Mouse (Mus musculus): ENCODE data around the gene Hsd17b11.
"Not testable (repeated sequence)": the region's sequence is repeated elsewhere in the genome, so short reads cannot be mapped to it uniquely, and the experiment has no call there.

The Hsd17b11 gene

DNA sequence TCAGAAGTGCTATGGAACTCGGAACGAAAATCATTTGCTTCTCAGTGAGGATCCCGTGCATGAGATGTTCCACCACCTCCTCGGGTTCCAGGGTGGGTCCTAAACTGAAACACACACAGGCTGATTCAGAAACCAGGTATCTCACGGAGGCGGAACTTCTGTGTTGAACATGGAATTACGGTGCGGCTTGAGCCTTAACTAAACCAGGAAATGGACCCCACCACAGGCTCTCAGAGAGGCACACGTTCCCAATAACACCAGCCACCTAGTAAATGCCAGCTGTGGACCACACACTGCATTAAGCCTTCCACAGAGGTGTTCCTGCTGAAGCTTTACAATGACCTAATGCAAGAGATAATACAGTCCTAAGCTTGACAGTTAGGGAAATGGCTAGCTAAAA, 28.9 kb downstream of the Hsd17b11 start:
- DNase-seq (ENCODE audit: low read depth, low spot score), result no peak

GRCm38 (mm10) chr5:103980705-103981560, 40.8 kb downstream of the Hsd17b11 start:
- no peak for DNase-seq (ENCODE audit: low read depth, low spot score)

- DNase-seq (ENCODE audit: low read depth, low spot score), result no peak
Observed at GRCm38 (mm10) chr5:103977907-103978570, 43.7 kb downstream of the Hsd17b11 start.

GRCm38 (mm10) chr5:103977297-103977696, 44.4 kb downstream of the Hsd17b11 start, which contains the start of gene Hsd17b13:
Gene Hsd17b13 (minus strand): TSS chr5:103977410.
- no peak for DNase-seq (ENCODE audit: low read depth, low spot score)

DNA sequence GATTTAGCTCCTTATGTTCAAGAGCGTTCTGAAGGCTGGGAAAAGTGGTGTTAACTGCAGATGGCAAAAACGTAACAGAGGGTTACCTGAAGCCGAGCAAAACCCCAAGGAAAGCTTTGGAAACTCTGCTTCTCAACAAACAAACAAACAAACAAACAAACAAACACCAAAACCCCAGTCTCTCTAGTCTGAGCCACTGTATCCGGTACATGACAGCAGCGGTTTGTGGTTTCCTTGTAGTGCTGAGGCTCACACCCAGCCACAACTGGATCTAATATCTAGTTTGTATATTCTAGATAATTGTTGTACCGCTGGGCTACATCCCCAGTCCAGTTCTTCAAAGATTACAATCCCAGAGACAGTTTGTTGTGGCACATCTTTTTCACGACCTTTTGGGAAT, 46.0 kb downstream of the Hsd17b11 start:
- DNase-seq (ENCODE audit: low read depth, low spot score), result no peak

DNA sequence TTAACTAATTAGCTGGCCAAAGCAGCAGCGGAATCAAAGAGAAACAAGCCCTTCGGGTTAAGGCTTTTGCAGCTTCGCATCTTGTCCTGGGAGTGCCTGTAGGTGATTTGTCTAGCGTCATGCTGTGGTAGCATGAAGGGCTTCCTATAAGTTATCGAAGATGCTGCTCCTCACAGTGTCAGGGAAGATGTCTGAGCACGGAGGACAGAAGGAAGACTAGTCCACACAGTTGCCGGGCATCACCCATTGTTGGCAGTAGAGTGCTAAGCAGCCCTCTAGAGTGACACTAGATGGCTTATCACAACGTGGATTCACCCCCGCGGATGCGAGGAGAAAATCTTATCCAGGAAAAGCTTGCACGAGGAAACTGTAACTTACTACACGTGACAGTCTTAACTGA, 48.9 kb downstream of the Hsd17b11 start:
- no peak for DNase-seq (ENCODE audit: low read depth, low spot score)

GRCm38 (mm10) chr5:103972379-103972778, 49.3 kb downstream of the Hsd17b11 start:
- DNase-seq (ENCODE audit: low read depth, low spot score), result no peak

GRCm38 (mm10) chr5:103971051-103971450, 50.7 kb downstream of the Hsd17b11 start:
- no peak for DNase-seq (ENCODE audit: low read depth, low spot score)

DNA sequence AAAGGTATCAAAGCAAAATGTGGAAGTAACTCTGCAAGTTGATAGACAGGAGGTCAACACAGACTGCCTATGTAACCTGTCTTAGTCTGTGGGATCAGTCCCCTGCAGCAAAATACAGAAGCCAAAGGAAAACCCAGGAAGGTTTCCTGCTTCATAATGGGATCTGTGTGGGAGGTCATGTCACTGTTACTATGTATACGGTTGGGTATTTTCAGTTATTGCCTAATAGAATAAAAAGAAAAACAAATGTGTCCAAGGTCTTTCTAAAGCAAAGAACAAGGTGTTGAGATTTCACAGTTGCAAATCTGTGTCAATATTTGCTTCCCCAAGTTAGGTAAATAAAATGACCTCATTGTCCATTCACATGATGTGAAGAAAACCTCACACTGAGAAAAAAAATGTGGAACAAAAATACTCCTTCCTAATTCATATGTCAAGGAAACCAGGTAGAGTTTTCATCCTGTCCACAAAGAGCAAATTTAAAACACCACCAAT, 58.7 kb downstream of the Hsd17b11 start:
- no peak for DNase-seq (ENCODE audit: low read depth, low spot score)

DNA sequence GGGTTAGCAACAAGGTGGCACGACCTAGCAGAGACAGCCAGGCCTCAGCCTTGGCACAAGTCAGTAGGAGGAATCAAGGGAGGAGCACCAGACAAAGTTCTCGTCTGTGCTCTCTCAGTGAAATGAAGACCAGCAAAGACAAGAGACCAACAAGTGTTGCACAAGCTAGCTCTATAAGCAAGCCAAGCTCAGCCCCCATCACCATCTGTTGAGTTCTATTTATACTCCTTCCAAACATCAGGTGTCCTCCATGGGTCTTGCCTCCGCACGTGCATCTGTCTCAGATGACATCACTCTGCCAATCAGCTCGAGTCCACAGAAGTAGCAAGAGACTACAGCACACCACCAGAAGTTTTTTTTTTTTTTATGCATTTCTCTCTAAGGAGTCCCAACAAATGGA, 67.1 kb downstream of the Hsd17b11 start:
- DNase-seq (ENCODE audit: low read depth, low spot score), result no peak

DNA sequence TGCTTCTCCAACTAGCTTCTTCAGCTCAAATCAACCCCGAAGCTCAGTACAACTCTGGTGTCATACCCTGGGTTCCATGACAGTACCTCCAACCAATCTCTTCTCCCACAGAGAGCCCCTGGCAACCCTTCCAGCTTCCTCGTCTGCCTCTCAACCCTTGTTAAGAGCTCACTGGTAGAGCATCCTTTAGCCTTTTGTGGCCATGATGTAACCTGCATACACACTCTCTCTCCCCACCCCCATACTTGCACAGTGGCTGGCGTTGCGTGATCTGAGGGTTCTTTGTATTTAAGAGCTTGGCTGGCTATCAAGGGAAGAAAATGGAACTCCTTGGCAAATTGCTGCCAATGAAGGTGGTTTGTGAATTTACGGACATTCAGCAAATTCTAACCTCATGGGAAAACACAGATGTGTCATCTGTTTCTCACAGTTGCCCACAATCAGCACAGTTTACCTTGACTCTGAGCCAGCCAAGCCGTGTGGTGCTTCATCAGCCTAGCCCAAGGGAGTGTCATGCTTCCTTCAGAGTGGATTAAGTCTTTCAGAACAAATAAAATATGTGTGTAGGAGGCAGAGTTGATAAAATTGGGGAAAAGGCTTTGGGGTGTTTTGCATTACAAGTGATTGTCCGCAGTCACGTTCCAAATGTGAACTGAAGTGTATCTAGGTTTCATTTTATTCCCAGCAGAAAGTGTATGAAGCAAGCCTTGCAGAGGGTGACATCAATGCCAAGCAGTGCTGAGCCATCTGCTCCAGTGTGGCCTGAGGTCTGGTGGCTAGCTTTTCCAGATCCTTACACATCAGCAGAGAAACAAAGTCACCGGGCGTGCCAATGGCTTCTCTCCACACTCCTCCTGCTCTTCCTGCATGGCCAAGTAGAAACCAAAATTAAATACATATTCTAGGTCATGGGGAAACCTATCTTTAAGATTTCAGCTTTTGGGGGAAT, 68.3 kb downstream of the Hsd17b11 start:
- DNase-seq (ENCODE audit: low read depth, low spot score), result no peak

DNA sequence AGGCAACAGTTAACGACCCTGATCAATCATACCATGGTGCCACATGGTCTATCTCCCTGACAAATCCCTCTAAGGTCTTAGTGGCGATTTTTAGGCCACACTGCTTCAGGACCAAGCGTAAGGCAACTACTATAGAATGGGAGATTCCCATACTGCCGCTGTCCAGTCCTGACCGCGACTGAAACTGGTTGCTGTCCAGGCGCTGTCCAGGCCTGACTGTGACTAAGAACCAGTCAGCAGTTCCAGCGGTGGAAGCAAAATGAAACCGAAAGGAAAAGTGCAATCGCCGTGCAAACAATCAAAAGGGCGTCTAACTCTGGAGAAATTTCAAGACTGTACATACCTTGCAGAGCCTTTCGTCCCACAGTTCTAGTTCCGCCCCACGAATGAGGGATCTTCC, 71.6 kb downstream of the Hsd17b11 start:
- not testable (repeated sequence) for DNase-seq (ENCODE audit: low read depth, low spot score)

DNA sequence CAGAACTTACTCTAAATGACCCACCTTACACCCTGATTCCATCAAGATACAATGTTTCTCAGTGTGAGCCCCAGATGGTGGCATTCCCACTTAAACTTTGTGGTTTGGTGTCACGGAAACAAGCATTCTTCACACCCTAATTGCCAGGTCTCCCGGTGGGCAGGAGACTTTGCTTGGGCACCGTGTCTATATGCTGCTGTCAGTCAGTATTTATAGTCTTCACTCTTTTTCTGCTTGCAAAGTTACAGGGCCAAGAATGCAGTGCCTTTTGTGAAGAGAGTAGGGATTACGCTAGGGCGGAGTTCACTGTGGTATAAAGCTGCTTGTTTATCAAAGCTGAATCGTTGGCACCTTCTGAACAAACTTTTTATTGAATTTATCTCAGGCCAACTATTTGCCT, 78.5 kb downstream of the Hsd17b11 start:
- DNase-seq (ENCODE audit: low read depth, low spot score), result no peak

DNA sequence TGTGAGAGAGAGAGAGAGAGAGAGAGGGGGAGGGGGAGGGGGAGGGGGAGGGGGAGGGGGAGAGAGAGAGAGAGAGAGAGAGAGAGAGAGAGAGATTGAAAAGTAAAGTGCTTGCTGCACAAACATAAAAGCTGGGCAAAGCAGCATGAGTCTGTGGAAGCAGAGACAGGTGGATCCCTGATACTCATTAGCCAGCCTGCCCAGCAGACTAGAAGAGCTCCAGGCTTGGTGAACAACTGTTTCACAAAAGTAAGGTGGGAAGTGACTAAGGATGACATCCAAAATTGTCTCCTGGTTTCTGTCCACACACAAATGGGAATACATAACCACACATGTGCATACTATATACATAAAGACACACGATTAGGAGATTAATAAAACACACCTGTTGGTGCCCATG, 81.9 kb downstream of the Hsd17b11 start:
- no peak for DNase-seq (ENCODE audit: low read depth, low spot score)
